In genomic region chr16:42781096-42782071, GRCm38 (mm10) we compare ENCODE assay signal across 8 mouse cellular contexts.
DNase-seq lines count a peak whose midpoint lies in the region; ATAC-seq and TF ChIP-seq lines count a peak whose summit lies in the region.
"Had no signal": no experiment of that assay in that cellular context is flagged by ENCODE, and none has a peak within 500 bp of the region (broad histone marks: within the 10 kb centered on the region; RNA-seq: fewer than 3 reads in every experiment).

No protein-coding gene starts in this region.

- ATAC-seq in heart, embryonic 14.5 days (ENCODE audit: insufficient number of reproducible peaks, insufficient read depth, low FRiP score, low read depth), result peak; percentile 70; the same call in 1 of the 2 replicates

- H3K4me2 ChIP-seq in CH12.LX (ENCODE audit: insufficient read depth, low read depth, poor library complexity, severe bottlenecking), result peak overlapping the region; percentile 62; the same call in 1 of the 2 replicates
- H3K4me2 ChIP-seq in heart, embryonic 14.5 days (ENCODE audit: low read length), result peak overlapping the region; percentile 58

- no peaks in the 10 kb centered on the region for H3K9me3 ChIP-seq in CH12.LX (replicated peaks; ENCODE audit: low read length)
- H3K9me3 ChIP-seq in heart, embryonic 14.5 days (ENCODE audit: control insufficient read depth, low read length), result no peaks in the 10 kb centered on the region

- TF ChIP-seq POLR2A in CH12.LX (IDR thresholded peaks at IDR 0.05; ENCODE audit: low read depth, low read length), result no peak

- no peaks in the 10 kb centered on the region for H3K79me2 ChIP-seq in CH12.LX (replicated peaks; ENCODE audit: control insufficient read depth, extremely low read depth, insufficient read depth, poor library complexity, severe bottlenecking)

- no peak overlapping the region for H3K27ac ChIP-seq in CH12.LX (ENCODE audit: insufficient read depth, low read depth)
- H3K27ac ChIP-seq in heart, embryonic 14.5 days (replicated peaks in 1 of 2; ENCODE audit: control insufficient read depth in 1 of 2, insufficient read depth in 1 of 2, low read depth in 2 of 2, low read length in 2 of 2), result peak overlapping the region; percentile 80 to 88

- DNase-seq in CH12.LX (ENCODE audit: extremely low read depth), result no peak
- peak; percentile 84 for DNase-seq in MN1 (ENCODE audit: low spot score)
- peak; percentile 80 for DNase-seq in mesoderm, embryonic 11.5 days (ENCODE audit: low read depth, low spot score)
- DNase-seq in c-Kit-positive CD71-positive TER-119-positive erythroid progenitor cells, embryonic 14.5 days (ENCODE audit: low spot score), result no peak
- DNase-seq in kidney, postnatal 25 days, result no peak
- no peak for DNase-seq in frontal cortex, adult 2 months (ENCODE audit: extremely low spot score in 1 of 2, low spot score in 1 of 2)

- no peak for TF ChIP-seq CTCF in CH12.LX (conservative IDR thresholded peaks at IDR 0.05 in 1 of 2, IDR thresholded peaks at IDR 0.05 in 1 of 2; ENCODE audit: low read depth in 2 of 2, low read length in 2 of 2)

- H3K4me3 ChIP-seq in CH12.LX (replicated peaks in 1 of 3; ENCODE audit: low read depth in 2 of 3, low read length in 2 of 3, poor library complexity in 1 of 3), result no peak overlapping the region
- H3K4me3 ChIP-seq in heart, embryonic 14.5 days (ENCODE audit: control insufficient read depth in 1 of 2, insufficient read depth in 1 of 2, low read depth in 1 of 2, low read length in 2 of 2), result no peak overlapping the region
- H3K4me3 ChIP-seq: erythroblast, embryonic 14.5 days had no signal

- no peak for TF ChIP-seq RAD21 in CH12.LX (IDR thresholded peaks at IDR 0.05; ENCODE audit: low read depth, low read length)

- no peak overlapping the region for H3K9ac ChIP-seq in CH12.LX (ENCODE audit: insufficient read depth, low read depth)
- peak overlapping the region; percentile 48 for H3K9ac ChIP-seq in heart, embryonic 14.5 days (ENCODE audit: low read length)

- H3K4me1 ChIP-seq in CH12.LX (ENCODE audit: control insufficient read depth in 1 of 2, insufficient read depth in 2 of 2), result peaks cover 0 to 10% of the 10 kb centered on the region in 2 experiments; a peak in 1 of 4 replicates
- H3K4me1 ChIP-seq in heart, embryonic 14.5 days (ENCODE audit: control insufficient read depth in 2 of 2, insufficient read depth in 2 of 2, low read length in 2 of 2), result peaks cover 8 to 26% of the 10 kb centered on the region in 2 experiments

- H3K36me3 ChIP-seq in CH12.LX (replicated peaks in 1 of 2; ENCODE audit: control insufficient read depth in 1 of 2, insufficient read depth in 1 of 2, low read length in 1 of 2), result no peaks in the 10 kb centered on the region
- no peaks in the 10 kb centered on the region for H3K36me3 ChIP-seq in heart, embryonic 14.5 days (ENCODE audit: control insufficient read depth, insufficient read depth, low read length)

- no peaks in the 10 kb centered on the region for H3K27me3 ChIP-seq in CH12.LX (replicated peaks)
- H3K27me3 ChIP-seq in heart, embryonic 14.5 days (ENCODE audit: control insufficient read depth, insufficient read depth, low read length), result no peaks in the 10 kb centered on the region

- 3% methylated on average over 12 of the region's 12 CpGs for WGBS in heart, embryonic 14.5 days

- TF ChIP-seq EP300 in CH12.LX (IDR thresholded peaks at IDR 0.05; ENCODE audit: low read length), result no peak

- dilution Hi-C loops in CH12.LX (cut with MboI; ENCODE audit: extremely low pct_ligation_motif_present, extremely low pct_unique_long_range_greater_than_20kb, low sequenced_read_pairs), result no loop called here

- in situ Hi-C loops in CH12.LX (cut with MboI; ENCODE audit: low pct_ligation_motif_present, low pct_unique_long_range_greater_than_20kb, low sequenced_read_pairs), result loop anchor here (25.0 kb wide), 2 partner anchors 494 to 594 kb away; no protein-coding TSS in a partner anchor

TF ChIP-seq in CH12.LX, 34 proteins besides CTCF, POLR2A, EP300 and RAD21:
- TF ChIP-seq SMC3 (IDR thresholded peaks at IDR 0.05; ENCODE audit: low read depth, low read length) (no peak), MXI1 (IDR thresholded peaks at IDR 0.05; ENCODE audit: low read depth, low read length) (no peak), TCF12 (IDR thresholded peaks at IDR 0.05; ENCODE audit: low read depth, low read length) (no peak), NRF1 (IDR thresholded peaks at IDR 0.05; ENCODE audit: low read depth, low read length) (no peak), USF2 (conservative IDR thresholded peaks at IDR 0.05; ENCODE audit: low read depth, low read length) (no peak), UBTF (IDR thresholded peaks at IDR 0.05; ENCODE audit: low read depth, low read length) (no peak), ZC3H11A (IDR thresholded peaks at IDR 0.05; ENCODE audit: low read depth, low read length) (no peak), POLR2AphosphoS2 (IDR thresholded peaks at IDR 0.05; ENCODE audit: low read depth, low read length) (no peak), RCOR1 (conservative IDR thresholded peaks at IDR 0.05; ENCODE audit: low read depth, low read length) (no peak), MYC (IDR thresholded peaks at IDR 0.05; ENCODE audit: low read depth, low read length) (no peak)

Comparison
In these comparisons a context has a peak if more than half of its experiments do, and no peak if none do; other contexts are left out.
1. DNase-seq: peak in MN1 (single experiment) and mesoderm, embryonic 11.5 days (single experiment); none in CH12.LX (single experiment), c-Kit-positive CD71-positive TER-119-positive erythroid progenitor cells, embryonic 14.5 days (single experiment), kidney, postnatal 25 days (0 of 2) and frontal cortex, adult 2 months (0 of 2).